Mouse (Mus musculus) c-Kit-positive CD71-positive TER-119-negative erythroid progenitor cells, embryonic 14.5 days (primary cell): Measurements from ENCODE around the gene Gm5105.

Experiments
- DNase-seq: peaks from one replicate; pipeline ENCODE4 v3.0.0-alpha.2; 2013; ENCODE audit warnings: low read depth

Gm5105 gene

DNA sequence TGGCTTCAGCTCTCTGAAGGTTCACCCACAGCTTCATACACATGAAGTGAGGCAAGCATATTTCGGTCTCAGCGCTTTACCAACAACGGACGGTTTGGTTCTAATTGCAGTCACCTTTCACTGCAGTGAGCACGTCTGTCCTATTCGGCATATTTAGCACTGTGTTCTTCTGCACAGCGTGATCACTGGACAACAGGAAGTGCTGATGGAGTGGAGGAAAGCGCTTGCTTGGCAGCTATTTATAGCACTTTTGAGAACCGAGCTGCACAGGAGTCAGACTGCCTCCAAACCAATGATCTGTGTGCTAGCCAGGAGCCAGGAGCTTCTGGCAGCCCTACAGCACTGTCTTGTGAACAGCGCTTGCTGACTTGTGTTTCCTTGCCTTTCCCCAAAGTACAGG, 40.9 kb downstream of the Gm5105 start:
- no peak for DNase-seq

DNA sequence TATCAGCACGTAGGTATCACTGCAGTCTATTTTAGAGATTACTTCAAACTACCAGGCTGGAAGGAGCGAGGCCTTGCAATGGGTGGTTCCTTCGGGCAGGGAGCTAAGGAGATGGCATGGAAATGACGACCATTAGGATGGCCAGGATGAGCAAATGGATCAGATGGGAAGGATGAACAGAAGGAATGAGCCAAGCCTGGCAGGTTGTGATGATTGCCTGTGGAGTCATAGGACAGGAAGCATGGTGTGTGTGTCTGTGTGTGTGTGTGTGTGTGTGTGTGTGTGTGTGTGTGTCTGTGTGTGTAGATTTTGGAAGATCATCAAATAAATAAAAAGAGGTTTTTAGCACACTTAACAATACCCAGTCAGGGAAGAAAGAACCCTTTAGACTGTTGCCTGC, 44.5 kb downstream of the Gm5105 start:
- DNase-seq = no peak

DNA sequence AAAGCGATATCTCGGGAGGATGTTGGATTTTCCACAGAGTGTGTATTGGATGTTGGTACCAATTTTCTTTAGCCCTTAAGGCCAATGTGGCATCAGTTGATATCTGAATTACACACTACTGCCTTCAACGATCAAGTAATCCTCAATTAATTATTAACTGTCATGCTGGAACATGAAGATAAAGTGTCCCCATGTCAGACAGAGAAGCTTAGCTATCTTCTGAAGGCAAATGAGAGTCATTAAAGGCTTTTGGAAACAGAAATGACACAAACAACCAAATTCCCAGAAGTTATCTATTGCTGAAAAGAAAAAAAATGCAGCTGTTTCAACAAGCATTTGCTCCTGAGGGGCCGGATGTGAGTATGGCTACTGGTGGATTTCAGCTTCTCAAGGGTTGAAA, 45.2 kb downstream of the Gm5105 start:
- DNase-seq = peak; percentile 30

DNA sequence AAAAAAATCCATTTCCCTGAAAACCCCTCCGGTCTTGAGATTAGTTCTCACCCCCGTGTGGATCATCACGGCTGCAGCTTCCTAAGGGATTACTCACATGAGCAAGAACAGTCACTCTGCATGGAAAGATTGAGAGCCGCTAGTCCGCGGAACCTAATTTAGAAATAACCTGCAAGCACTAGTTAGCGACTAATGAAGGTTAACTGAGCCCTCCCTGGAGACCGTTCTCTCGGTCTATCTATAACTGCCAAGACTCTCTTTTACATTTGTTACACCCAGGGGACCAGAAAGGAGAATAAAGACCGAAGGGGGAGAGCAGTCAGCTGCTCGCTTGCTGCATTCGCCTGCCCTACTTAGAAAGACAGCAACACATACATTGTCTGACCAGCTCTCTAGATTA, 50.4 kb downstream of the Gm5105 start:
- DNase-seq = no peak

DNA sequence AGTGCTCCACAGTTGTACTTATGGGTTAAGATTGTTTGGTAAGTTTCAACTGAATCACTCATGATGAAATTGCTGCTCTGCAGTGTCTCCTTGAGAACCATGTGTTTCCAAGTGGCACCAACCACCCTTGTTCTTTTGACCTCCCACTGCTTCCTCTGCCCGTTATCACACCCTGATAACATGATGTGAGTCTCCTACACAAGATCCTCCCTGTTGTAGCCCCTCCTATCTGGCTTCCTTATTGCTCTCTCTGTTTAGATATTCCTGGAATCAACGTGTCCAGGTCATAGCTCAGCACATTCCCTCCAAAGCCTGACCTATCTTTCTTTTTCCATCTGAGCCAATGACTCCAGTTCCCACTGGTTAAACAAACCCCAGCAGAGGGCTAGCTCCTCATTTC, 52.5 kb downstream of the Gm5105 start:
- no peak for DNase-seq

DNA sequence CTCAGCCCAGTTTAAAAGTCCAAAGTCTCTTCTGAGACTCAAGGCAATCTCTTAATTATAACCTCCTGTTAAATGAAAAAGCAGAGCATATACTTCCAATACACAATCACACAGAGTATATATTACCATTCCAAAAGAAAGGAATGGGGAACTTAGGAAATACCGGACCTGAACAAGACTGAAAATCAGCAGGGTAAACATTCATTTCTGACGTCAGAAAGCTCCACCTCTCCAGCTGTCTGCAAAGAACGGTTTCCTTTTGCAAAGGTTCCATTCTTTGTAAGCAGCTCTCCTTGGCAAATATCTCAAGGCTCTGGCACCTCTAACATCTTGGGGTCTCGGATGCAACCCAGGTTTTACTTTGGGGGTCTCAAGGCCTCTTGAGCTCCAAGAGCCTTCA, 54.8 kb downstream of the Gm5105 start:
- DNase-seq = no peak

DNA sequence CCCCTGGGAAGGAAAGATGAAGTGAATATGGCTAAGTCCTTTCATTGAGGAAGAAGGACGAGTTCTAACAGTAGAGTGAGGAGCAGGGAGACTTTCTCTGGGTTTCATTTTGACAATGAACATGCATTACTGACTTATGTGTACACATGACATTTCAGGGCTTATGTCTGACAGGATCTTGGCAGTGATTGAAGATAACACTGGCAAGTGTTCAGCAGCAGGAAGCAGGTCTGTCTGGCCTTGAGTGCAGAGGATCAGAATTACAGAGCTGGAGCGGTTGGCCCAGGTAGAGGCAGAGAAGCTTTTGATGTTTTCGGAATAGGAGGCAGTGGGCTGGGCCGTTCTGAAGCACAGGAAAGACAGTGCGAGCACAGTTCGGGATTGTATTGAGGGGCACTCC, 59.0 kb downstream of the Gm5105 start:
- DNase-seq = no peak

DNA sequence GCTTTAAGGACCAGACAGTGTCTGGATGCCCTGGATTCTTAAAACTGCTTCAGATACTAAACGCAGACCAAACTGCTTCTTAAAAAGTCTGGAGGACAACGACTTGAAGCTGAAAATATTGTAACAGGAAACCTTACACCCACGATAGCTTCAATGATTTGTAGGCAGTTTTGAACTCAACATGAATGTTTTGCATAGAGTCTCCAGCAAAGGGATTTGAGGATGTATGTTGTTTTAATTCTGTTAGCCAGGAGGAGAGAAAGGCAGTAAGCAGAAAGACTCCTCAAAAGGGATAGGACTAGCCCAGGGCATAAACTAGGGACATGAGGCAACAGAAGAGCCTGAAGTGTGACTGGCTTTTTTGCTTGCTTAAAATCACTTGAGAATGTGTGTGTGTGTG, 60.3 kb downstream of the Gm5105 start:
- DNase-seq = no peak

DNA sequence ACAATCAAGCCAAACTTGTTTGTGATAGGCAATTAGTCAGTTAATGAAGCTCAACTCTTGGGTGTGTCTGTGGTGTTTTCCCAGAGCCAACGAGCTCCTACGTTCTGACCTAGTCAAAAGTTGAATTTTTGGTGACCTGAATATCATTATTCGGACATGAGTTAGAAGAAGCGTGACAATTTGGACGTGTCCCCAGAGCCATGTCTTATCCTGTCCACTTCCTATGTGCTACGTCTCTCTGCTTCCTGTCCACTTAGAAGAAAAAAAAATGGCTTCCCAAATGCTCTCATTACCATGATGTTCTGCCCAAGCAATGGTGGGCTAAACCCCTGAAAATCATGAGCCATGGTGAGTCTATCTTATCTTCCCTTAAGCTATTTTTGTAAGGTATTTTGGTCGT, 63.9 kb downstream of the Gm5105 start:
- DNase-seq = no peak

DNA sequence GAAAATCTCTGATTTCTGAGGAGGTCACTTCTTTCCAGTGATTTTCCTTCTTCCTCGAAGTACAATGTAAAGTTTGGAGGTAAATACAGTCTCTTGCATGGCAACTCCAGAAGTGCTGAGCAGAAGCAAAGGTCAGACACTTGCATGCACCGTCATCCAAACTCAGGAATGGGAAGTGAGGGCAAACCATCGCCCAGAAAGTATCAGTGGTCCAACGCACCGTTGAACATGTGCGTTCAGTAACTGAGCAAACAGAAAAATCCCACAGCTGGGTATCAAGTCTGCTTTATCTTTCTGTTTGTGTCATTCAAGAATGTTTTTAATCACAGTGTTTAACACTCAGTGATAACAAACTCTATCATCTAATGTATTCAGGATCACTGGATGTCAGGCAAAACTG, 64.6 kb downstream of the Gm5105 start:
- DNase-seq = no peak

DNA sequence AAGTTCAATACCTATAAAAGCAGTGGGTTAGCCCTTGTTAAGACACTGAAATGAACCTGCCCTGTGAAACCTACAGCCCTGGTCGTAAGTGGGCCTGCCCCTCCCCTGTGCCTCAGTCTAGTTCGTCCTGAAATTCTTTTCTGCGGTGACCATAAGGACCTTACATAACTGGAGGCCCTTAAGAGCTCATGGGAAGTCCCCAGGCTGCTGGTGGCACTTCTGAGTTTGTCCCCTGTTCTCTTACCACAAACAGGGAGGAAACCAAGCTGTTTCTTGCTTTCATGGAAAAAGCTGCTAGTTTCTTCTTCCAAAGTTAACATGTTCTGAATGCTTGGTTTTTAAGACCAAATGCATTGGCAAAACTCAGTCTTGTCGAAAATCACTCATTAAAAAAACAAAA, 65.3 kb downstream of the Gm5105 start:
- no peak for DNase-seq

DNA sequence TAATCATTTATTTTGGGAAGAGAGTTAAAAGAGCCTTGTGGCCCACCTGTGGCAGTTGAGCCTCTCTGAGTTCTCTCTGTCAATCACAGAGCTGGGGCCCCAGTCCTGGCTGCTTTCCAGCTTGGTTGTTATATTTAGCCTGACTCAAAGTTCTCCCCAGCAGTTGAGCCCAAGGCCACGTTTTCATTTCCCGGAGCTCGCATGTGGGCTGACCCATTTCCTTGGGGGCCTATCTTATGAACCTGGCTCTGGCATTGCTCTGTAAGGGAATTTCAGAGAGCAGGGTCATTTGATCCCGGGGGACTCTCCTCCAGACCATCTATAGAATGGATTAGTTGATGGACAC, 66.5 kb downstream of the Gm5105 start:
- DNase-seq = no peak

DNA sequence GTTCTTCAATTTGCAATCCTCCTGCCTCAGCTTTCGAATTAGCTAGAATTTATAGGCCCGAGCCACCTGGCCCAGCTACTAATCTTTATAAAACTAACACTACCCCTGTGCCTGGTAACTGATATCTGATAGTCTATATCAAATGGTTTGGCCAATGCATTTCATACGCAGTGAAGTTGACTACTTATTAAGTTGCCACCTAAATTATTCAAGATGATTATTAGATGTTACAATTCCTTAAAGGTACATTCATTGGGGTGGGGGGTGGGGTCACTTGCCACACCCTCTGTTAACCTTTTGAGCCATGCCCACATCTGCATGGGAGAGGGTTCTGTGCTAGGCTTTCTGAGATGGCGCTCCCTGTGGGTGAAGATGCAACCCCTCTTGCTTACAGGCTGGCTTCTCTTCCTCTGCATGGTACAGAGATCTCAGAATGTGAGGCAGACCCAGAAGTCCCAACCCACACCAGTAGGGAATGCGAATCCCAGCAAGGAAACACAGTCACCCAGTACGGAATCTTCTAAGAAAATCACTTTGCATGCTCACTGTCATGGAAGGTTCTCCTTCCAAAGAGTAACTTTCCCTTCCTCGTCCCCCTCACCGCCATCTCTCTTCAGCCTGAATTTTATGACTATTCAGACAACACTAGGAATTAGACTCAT, 67.0 kb downstream of the Gm5105 start:
- DNase-seq = no peak

DNA sequence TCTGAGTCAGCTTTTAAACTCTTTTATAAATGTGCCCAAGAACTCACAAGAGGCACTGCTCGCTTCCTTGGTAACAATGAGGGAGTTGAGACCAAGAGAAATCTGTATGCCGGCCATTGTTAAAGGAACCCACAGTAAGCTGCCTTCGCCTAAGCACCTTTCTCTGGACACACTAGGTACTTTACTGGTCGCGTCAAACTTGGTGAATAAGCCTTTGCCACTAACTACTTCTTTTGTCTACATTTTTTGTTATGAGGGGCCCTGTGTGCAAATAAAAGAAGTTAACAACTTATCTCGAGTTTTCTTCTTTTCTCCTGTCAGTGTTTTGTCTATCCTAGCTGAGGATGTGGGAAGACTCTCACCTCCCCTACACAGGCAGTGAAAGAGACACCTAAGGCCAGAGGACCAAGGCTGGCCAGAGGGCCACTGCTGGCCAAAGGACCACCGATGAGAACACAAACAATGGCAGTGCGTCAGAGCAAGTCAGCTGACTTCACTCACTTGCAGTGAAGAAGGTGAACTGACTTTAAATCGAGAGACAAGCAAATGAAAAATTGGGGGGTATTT, 67.9 kb downstream of the Gm5105 start:
- DNase-seq = no peak
